Mouse (Mus musculus) stomach, postnatal 0 days (tissue): ENCODE measurements at regions not wholly inside any gene's neighbourhood (a gene's known extent, or its start where the extent isn't known, plus 50 kb on each side); places are given as distances from the start of the nearest gene placed in this dataset.

ENCODE experiments used
- ATAC-seq: fragments of 200-750 bp; cut with Nextera tagmentation; 2 replicates; pipeline ENCODE4 v1.8.0; 2017; ENCODE audit not compliant: low FRiP score, low TSS enrichment
- DNase-seq: peaks from one replicate; pipeline ENCODE4 v3.0.0-alpha.2; 2016; ENCODE audit warnings: low spot score
- H3K27ac ChIP-seq: fragments of 300-500 bp; sonication (generic); replicated peaks from 2 replicates; pipeline ENCODE4 v1.5.1; 2014; ENCODE audit warnings: mild to moderate bottlenecking, control low read depth
- H3K27me3 ChIP-seq: fragments of 300-500 bp; sonication (generic); 2 replicates; pipeline ENCODE4 v1.6.1; 2014; ENCODE audit warnings: low read length; ENCODE audit not compliant: control insufficient read depth, insufficient read depth
- H3K36me3 ChIP-seq: fragments of 300-500 bp; sonication (generic); 2 replicates; pipeline ENCODE4 v1.6.1; 2014; ENCODE audit warnings: low read length, mixed read lengths; ENCODE audit not compliant: control insufficient read depth, insufficient read depth
- H3K4me1 ChIP-seq: fragments of 300-500 bp; sonication (generic); replicated peaks from 2 replicates; pipeline ENCODE4 v1.6.1; 2014; ENCODE audit warnings: antibody characterized with exemption; ENCODE audit not compliant: control insufficient read depth, insufficient read depth
- H3K4me2 ChIP-seq: fragments of 300-500 bp; sonication (generic); replicated peaks from 2 replicates; pipeline ENCODE4 v1.6.1; 2014; ENCODE audit warnings: low read depth, mild to moderate bottlenecking, control low read depth, moderate library complexity
- H3K4me3 ChIP-seq: fragments of 300-500 bp; sonication (generic); 2 replicates; pipeline ENCODE4 v1.5.1; 2014; ENCODE audit warnings: low read depth, low read length, control low read depth
- H3K9ac ChIP-seq: fragments of 300-500 bp; sonication (generic); 2 replicates; pipeline ENCODE4 v1.6.1; 2014; ENCODE audit warnings: mild to moderate bottlenecking, low read length, control low read depth, mixed read lengths
- H3K9me3 ChIP-seq: fragments of 300-500 bp; sonication (generic); 2 replicates; pipeline ENCODE4 v1.6.1; 2016; ENCODE audit warnings: low read length; ENCODE audit not compliant: control insufficient read depth
- CTCF ChIP-seq: IDR thresholded peaks from 2 replicates; pipeline ENCODE4 v1.5.1; 2016; ENCODE audit warnings: antibody characterized with exemption, low read depth, mild to moderate bottlenecking, moderate library complexity
- EP300 ChIP-seq: optimal IDR thresholded peaks from 2 replicates; pipeline ENCODE3; 2016; ENCODE audit warnings: antibody characterized with exemption
- WGBS: fragments of 180-500 bp; shearing (Covaris S2); extraction: QIAGEN DNeasy Blood & Tissue Kit; methylation state at CpG from one replicate; pipeline ENCODE4 v1.1.7; 2014; 5-methylcytosine and 5-hydroxymethylcytosine counted together

- no peak overlapping the region for H3K4me3 ChIP-seq
- no peak for TF ChIP-seq EP300
- no peak for TF ChIP-seq CTCF
- WGBS, result 84% methylated on average over 6 of the region's 6 CpGs
- no peak for DNase-seq
- no peak overlapping the region for H3K4me2 ChIP-seq
- no peaks in the 10 kb centered on the region for H3K27me3 ChIP-seq
- no peaks in the 10 kb centered on the region for H3K9me3 ChIP-seq
- ATAC-seq, result no peak
- H3K4me1 ChIP-seq, result no peaks in the 10 kb centered on the region
- no peaks in the 10 kb centered on the region for H3K36me3 ChIP-seq
- no peak overlapping the region for H3K9ac ChIP-seq
- H3K27ac ChIP-seq, result no peak overlapping the region
These were observed 444.0 kb downstream of the Slc16a7 start for GRCm38 (mm10) chr10:124945257-124945656.

- H3K27ac ChIP-seq, result no peak overlapping the region
- WGBS, result 61% methylated on average over 12 of the region's 12 CpGs
- H3K36me3 ChIP-seq, result no peaks in the 10 kb centered on the region
- TF ChIP-seq CTCF, result 0 out of 2 replicates have a peak, but pooled peaks have one; percentile 24
- TF ChIP-seq EP300, result no peak
- no peak for ATAC-seq
- no peaks in the 10 kb centered on the region for H3K4me1 ChIP-seq
- H3K9me3 ChIP-seq, result no peaks in the 10 kb centered on the region
- DNase-seq, result peak; percentile 16
- no peak overlapping the region for H3K4me2 ChIP-seq
- H3K27me3 ChIP-seq, result no peaks in the 10 kb centered on the region
- H3K9ac ChIP-seq, result no peak overlapping the region
- H3K4me3 ChIP-seq, result no peak overlapping the region
These were observed 447.1 kb downstream of the Slc16a7 start for GRCm38 (mm10) chr10:124942214-124942613.

- DNase-seq, result no peak
- no peak for ATAC-seq
- no peaks in the 10 kb centered on the region for H3K9me3 ChIP-seq
- no peak overlapping the region for H3K4me2 ChIP-seq
- H3K27me3 ChIP-seq, result no peaks in the 10 kb centered on the region
- no peaks in the 10 kb centered on the region for H3K36me3 ChIP-seq
- 67% methylated on average over 2 of the region's 2 CpGs for WGBS
- H3K9ac ChIP-seq, result no peak overlapping the region
- no peak overlapping the region for H3K4me3 ChIP-seq
- H3K4me1 ChIP-seq, result no peaks in the 10 kb centered on the region
- no peak overlapping the region for H3K27ac ChIP-seq
- no peak for TF ChIP-seq CTCF
- TF ChIP-seq EP300, result no peak
These were observed 462.0 kb downstream of the Slc16a7 start for GRCm38 (mm10) chr10:124927218-124927617.

- Histone ChIP-seq H3K36me3 (no peaks in the 10 kb centered on the region), H3K27me3 (no peaks in the 10 kb centered on the region), H3K9me3 (no peaks in the 10 kb centered on the region), H3K4me2 (no peak overlapping the region), H3K4me1 (no peaks in the 10 kb centered on the region), H3K27ac (no peak overlapping the region), H3K9ac (no peak overlapping the region), H3K4me3 (no peak overlapping the region)
- ATAC-seq (no peak), DNase-seq (no peak)
- TF ChIP-seq CTCF, result no peak
- TF ChIP-seq EP300, result no peak
- 84% methylated on average over 12 of the region's 12 CpGs for WGBS
These were observed 489.2 kb downstream of the Slc16a7 start for GRCm38 (mm10) chr10:124900044-124900443.

GRCm38 (mm10) chr10:124878525-124878924 is 510.7 kb downstream of the Slc16a7 start:
- no peak for TF ChIP-seq EP300
- no peak for TF ChIP-seq CTCF
- peak; percentile 80 for ATAC-seq

GRCm38 (mm10) chr10:124877706-124878105 is 511.6 kb downstream of the Slc16a7 start:
- Histone ChIP-seq H3K36me3 (no peaks in the 10 kb centered on the region), H3K9me3 (no peaks in the 10 kb centered on the region), H3K9ac (no peak overlapping the region), H3K27me3 (no peaks in the 10 kb centered on the region), H3K4me3 (no peak overlapping the region), H3K4me1 (no peaks in the 10 kb centered on the region), H3K4me2 (no peak overlapping the region), H3K27ac (no peak overlapping the region)
- TF ChIP-seq EP300, result no peak
- TF ChIP-seq CTCF, result no peak
- ATAC-seq (no peak), DNase-seq (no peak)
- WGBS, result 87% methylated on average over 2 of the region's 2 CpGs

More at GRCm38 (mm10) chr10:124878525-124878924, 510.7 kb downstream of the Slc16a7 start:
- no peak overlapping the region for H3K4me3 ChIP-seq
- H3K9me3 ChIP-seq, result no peaks in the 10 kb centered on the region
- H3K27ac ChIP-seq, result no peak overlapping the region
- no peak overlapping the region for H3K4me2 ChIP-seq
- no peaks in the 10 kb centered on the region for H3K4me1 ChIP-seq
- no peaks in the 10 kb centered on the region for H3K27me3 ChIP-seq
- peak; percentile 15 for DNase-seq
- H3K36me3 ChIP-seq, result no peaks in the 10 kb centered on the region
- H3K9ac ChIP-seq, result no peak overlapping the region
